Mouse (Mus musculus): ENCODE measurements around the gene Exoc3. TPM values are rescaled to one million over a fixed set of nuclear protein-coding genes. Genes with fewer than 3 reads are reported as not detected.

The Exoc3 gene
- polyA plus RNA-seq, 1 experiment from 2014 or later = 41.8 TPM

- ATAC-seq = no peak
- no peak for TF ChIP-seq CTCF (IDR thresholded peaks at IDR 0.05; ENCODE audit: low read depth)
- Histone ChIP-seq H3K27ac (ENCODE audit: low read depth, low read length) (no peak overlapping the region), H3K4me3 (ENCODE audit: low read depth, low read length) (no peak overlapping the region), H3K27me3 (replicated peaks; ENCODE audit: control insufficient read depth, insufficient read depth, low read length) (no peaks in the 10 kb centered on the region), H3K4me1 (replicated peaks; ENCODE audit: control insufficient read depth, insufficient read depth, low read length) (0 out of 2 replicates have a peak, but pooled peaks cover 3% of the 10 kb centered on the region), H3K36me3 (ENCODE audit: control insufficient read depth, insufficient read depth) (no peaks in the 10 kb centered on the region), H3K4me2 (replicated peaks; ENCODE audit: low read depth) (no peak overlapping the region), H3K9ac (ENCODE audit: low read depth, low read length) (no peak overlapping the region), H3K9me3 (ENCODE audit: control insufficient read depth) (no peaks in the 10 kb centered on the region)
- WGBS = 69% methylated on average over 7 of the region's 7 CpGs
These were observed 64.2 kb downstream of the Exoc3 start for GRCm38 (mm10) chr13:74144120-74144884.

GRCm38 (mm10) chr13:74143282-74143681 lies 65.2 kb downstream of the Exoc3 start:
- ATAC-seq = no peak

GRCm38 (mm10) chr13:74140793-74141192 lies 67.7 kb downstream of the Exoc3 start:
- no peak overlapping the region for H3K4me2 ChIP-seq (replicated peaks; ENCODE audit: low read depth)
- no peak for ATAC-seq
- no peaks in the 10 kb centered on the region for H3K36me3 ChIP-seq (ENCODE audit: control insufficient read depth, insufficient read depth)
- TF ChIP-seq CTCF (IDR thresholded peaks at IDR 0.05; ENCODE audit: low read depth) = no peak
- peak overlapping the region; percentile 79 for H3K27ac ChIP-seq (ENCODE audit: low read depth, low read length)
- H3K9me3 ChIP-seq (ENCODE audit: control insufficient read depth) = no peaks in the 10 kb centered on the region
- 0 out of 2 replicates have a peak, but pooled peaks cover 3% of the 10 kb centered on the region for H3K4me1 ChIP-seq (replicated peaks; ENCODE audit: control insufficient read depth, insufficient read depth, low read length)
- H3K4me3 ChIP-seq (ENCODE audit: low read depth, low read length) = no peak overlapping the region
- H3K27me3 ChIP-seq (replicated peaks; ENCODE audit: control insufficient read depth, insufficient read depth, low read length) = no peaks in the 10 kb centered on the region
- 81% methylated on average over 6 of the region's 6 CpGs for WGBS
- no peak overlapping the region for H3K9ac ChIP-seq (ENCODE audit: low read depth, low read length)

More at GRCm38 (mm10) chr13:74143282-74143681, 65.2 kb downstream of the Exoc3 start:
- Histone ChIP-seq H3K9me3 (ENCODE audit: control insufficient read depth) (no peaks in the 10 kb centered on the region), H3K4me3 (ENCODE audit: low read depth, low read length) (no peak overlapping the region), H3K36me3 (ENCODE audit: control insufficient read depth, insufficient read depth) (no peaks in the 10 kb centered on the region), H3K9ac (ENCODE audit: low read depth, low read length) (no peak overlapping the region), H3K4me1 (replicated peaks; ENCODE audit: control insufficient read depth, insufficient read depth, low read length) (0 out of 2 replicates have a peak, but pooled peaks cover 3% of the 10 kb centered on the region), H3K27me3 (replicated peaks; ENCODE audit: control insufficient read depth, insufficient read depth, low read length) (no peaks in the 10 kb centered on the region), H3K27ac (ENCODE audit: low read depth, low read length) (no peak overlapping the region), H3K4me2 (replicated peaks; ENCODE audit: low read depth) (no peak overlapping the region)
- WGBS = 75% methylated on average over 3 of the region's 3 CpGs
- no peak for TF ChIP-seq CTCF (IDR thresholded peaks at IDR 0.05; ENCODE audit: low read depth)

- no peak for TF ChIP-seq CTCF (IDR thresholded peaks at IDR 0.05; ENCODE audit: low read depth)
- ATAC-seq = peak; percentile 90
- Histone ChIP-seq H3K4me3 (ENCODE audit: low read depth, low read length) (no peak overlapping the region), H3K27ac (ENCODE audit: low read depth, low read length) (peak overlapping the region; percentile 79), H3K4me1 (replicated peaks; ENCODE audit: control insufficient read depth, insufficient read depth, low read length) (0 out of 2 replicates have a peak, but pooled peaks cover 3% of the 10 kb centered on the region), H3K9ac (ENCODE audit: low read depth, low read length) (no peak overlapping the region), H3K27me3 (replicated peaks; ENCODE audit: control insufficient read depth, insufficient read depth, low read length) (no peaks in the 10 kb centered on the region), H3K4me2 (replicated peaks; ENCODE audit: low read depth) (no peak overlapping the region), H3K9me3 (ENCODE audit: control insufficient read depth) (no peaks in the 10 kb centered on the region), H3K36me3 (ENCODE audit: control insufficient read depth, insufficient read depth) (no peaks in the 10 kb centered on the region)
- WGBS = 44% methylated on average over 7 of the region's 7 CpGs
These were observed 69.5 kb downstream of the Exoc3 start for GRCm38 (mm10) chr13:74138906-74139647.

- TF ChIP-seq CTCF (IDR thresholded peaks at IDR 0.05; ENCODE audit: low read depth) = no peak
- Histone ChIP-seq H3K9me3 (ENCODE audit: control insufficient read depth) (no peaks in the 10 kb centered on the region), H3K4me2 (replicated peaks; ENCODE audit: low read depth) (no peak overlapping the region), H3K9ac (ENCODE audit: low read depth, low read length) (no peak overlapping the region), H3K4me3 (ENCODE audit: low read depth, low read length) (no peak overlapping the region), H3K27ac (ENCODE audit: low read depth, low read length) (no peak overlapping the region), H3K4me1 (replicated peaks; ENCODE audit: control insufficient read depth, insufficient read depth, low read length) (peaks cover 8% of the 10 kb centered on the region; the same call in 1 of the 2 replicates), H3K36me3 (ENCODE audit: control insufficient read depth, insufficient read depth) (peaks cover 6% of the 10 kb centered on the region; the same call in 1 of the 2 replicates), H3K27me3 (replicated peaks; ENCODE audit: control insufficient read depth, insufficient read depth, low read length) (no peaks in the 10 kb centered on the region)
- no peak for ATAC-seq
- WGBS = 92% methylated on average over 6 of the region's 6 CpGs
These were observed 78.6 kb downstream of the Exoc3 start for GRCm38 (mm10) chr13:74129909-74130308.

- H3K9ac ChIP-seq (ENCODE audit: low read depth, low read length) = no peak overlapping the region
- ATAC-seq = peak; percentile 64; the same call in 1 of the 2 replicates
- peak overlapping the region; percentile 25; the same call in 1 of the 2 replicates for H3K4me2 ChIP-seq (replicated peaks; ENCODE audit: low read depth)
- peak overlapping the region; percentile 31 for H3K27ac ChIP-seq (ENCODE audit: low read depth, low read length)
- TF ChIP-seq CTCF (IDR thresholded peaks at IDR 0.05; ENCODE audit: low read depth) = no peak
- peaks cover 8% of the 10 kb centered on the region; the same call in 1 of the 2 replicates for H3K4me1 ChIP-seq (replicated peaks; ENCODE audit: control insufficient read depth, insufficient read depth, low read length)
- H3K27me3 ChIP-seq (replicated peaks; ENCODE audit: control insufficient read depth, insufficient read depth, low read length) = no peaks in the 10 kb centered on the region
- no peaks in the 10 kb centered on the region for H3K9me3 ChIP-seq (ENCODE audit: control insufficient read depth)
- 34% methylated on average over 7 of the region's 7 CpGs for WGBS
- H3K36me3 ChIP-seq (ENCODE audit: control insufficient read depth, insufficient read depth) = peaks cover 6% of the 10 kb centered on the region; the same call in 1 of the 2 replicates
- H3K4me3 ChIP-seq (ENCODE audit: low read depth, low read length) = no peak overlapping the region
These were observed 81.0 kb downstream of the Exoc3 start for GRCm38 (mm10) chr13:74127571-74127970.
